Mouse (Mus musculus) kidney, postnatal 14 days (tissue): Measurements from ENCODE around the gene Crb2.

Experiments used
- DNase-seq: peaks from one replicate; pipeline ENCODE4 v3.0.0; 2022; ENCODE audit warnings: mixed read lengths

Gene Crb2

DNA sequence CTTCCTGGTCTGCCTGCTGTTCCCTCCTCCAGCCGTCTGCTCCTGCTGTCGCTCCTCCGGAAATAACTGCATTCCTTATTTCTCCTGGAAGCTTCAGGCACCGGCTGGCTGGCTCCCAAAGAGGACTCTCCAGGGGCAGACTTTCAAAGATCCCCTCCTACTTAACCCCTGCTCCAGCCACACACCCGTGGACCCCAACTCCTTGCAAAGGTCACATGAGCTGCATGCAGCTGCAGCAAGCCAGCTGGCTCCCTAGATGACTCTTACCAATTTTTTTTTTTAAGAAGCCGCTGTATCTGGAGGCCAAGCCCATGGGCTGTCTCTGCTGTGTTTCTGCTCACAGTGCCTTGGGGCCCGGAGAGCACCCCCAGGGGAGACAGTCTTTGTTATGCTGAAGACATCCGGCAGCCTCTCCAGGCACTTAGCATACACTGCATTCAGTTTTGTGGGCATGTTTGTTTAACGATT lies 8.9 kb upstream of the Crb2 start:
- DNase-seq, result peak; percentile 68

DNA sequence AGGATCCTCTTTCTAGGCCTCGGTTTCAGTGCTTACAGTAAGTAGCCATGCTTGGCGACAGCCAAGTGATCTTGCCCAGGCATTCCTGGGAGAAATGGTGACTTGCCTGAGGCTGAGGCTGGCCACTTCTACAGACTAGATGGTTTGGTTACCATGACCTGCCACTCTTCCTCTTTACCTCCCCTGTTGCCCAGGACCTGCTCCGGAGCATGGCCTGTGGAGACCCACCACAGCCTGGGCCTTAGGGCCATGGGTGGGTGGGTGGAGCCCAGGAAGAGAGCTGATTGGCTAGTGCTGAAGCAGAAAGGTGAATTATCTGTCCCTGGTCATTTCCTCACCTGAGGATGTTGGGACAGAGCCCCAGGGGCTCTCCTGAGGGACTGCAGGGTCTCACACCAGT lies 8.3 kb upstream of the Crb2 start:
- DNase-seq, result no peak

DNA sequence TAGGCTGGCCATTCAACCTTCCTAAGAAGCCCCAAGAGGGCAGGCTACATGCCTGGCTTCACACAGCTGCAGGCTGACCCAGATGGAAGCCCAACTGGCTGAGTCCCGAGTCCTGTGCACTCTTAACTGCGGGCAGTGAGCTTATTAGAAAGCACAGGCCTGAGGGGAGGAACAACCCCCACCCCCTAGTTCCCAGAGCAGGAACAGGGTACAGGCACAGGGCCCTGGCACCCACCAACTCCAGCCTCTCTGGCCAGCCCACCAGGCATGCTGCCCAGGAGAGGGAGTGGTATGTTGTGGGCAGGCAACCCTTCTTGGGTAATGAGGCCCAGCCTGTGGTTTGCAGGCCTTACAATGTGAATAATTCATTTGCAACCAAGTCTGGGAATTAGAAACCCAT lies 7.1 kb upstream of the Crb2 start:
- peak; percentile 41 for DNase-seq

- DNase-seq, result no peak
Measured at GRCm38 (mm10) chr2:37769793-37770192, 6.3 kb upstream of the Crb2 start.

GRCm38 (mm10) chr2:37771618-37772285 lies 4.3 kb upstream of the Crb2 start:
- DNase-seq, result peak; percentile 90

GRCm38 (mm10) chr2:37774571-37774970 lies 1.5 kb upstream of the Crb2 start:
- peak; percentile 61 for DNase-seq

DNA sequence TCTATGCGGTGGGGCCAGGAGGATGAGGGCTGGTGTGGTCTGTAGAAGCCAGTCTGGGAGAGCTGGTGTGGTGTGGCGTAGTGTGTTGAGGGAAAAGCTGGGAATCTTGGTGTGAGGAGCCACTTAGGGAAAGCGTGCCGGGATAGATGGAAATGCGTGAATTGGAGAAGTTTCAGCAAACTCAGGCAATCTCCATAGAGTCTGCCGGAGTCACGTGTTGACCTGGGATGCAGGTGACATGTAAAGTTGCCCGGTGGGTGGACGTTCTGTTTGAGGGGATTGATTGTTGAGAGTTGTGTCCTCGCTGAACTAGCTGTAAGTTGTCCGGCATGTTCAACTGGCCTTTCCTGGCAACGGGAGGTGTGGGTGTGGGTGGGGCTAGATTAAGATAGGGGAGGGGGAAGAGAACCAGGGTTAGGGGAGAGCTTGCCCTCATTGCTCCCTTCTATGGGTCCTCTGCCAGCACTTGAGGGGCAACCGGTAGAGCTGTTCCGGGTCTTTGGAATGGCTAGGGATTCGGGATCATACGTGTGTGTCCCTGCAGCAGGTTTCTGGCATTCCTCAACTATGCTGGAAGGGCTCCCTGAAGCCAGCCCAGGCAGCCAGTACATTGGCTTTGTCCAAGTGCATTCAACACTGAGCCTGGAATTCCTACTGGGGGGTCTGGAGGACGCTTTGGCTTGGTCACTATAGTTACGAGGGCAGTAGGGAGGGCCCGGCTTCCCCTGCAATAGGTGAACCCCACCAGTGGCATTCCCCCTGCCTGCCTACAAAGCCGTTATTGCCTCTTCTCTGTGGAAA lies 762 bp downstream of the Crb2 start:
- DNase-seq, result no peak

GRCm38 (mm10) chr2:37777958-37778720 lies 2.1 kb downstream of the Crb2 start:
- no peak for DNase-seq

GRCm38 (mm10) chr2:37780270-37780929 lies 4.4 kb downstream of the Crb2 start:
- DNase-seq, result peak; percentile 73

- no peak for DNase-seq
Measured at GRCm38 (mm10) chr2:37781421-37781820, 5.4 kb downstream of the Crb2 start.

- DNase-seq, result no peak
Measured at GRCm38 (mm10) chr2:37782002-37782401, 6.0 kb downstream of the Crb2 start.

DNA sequence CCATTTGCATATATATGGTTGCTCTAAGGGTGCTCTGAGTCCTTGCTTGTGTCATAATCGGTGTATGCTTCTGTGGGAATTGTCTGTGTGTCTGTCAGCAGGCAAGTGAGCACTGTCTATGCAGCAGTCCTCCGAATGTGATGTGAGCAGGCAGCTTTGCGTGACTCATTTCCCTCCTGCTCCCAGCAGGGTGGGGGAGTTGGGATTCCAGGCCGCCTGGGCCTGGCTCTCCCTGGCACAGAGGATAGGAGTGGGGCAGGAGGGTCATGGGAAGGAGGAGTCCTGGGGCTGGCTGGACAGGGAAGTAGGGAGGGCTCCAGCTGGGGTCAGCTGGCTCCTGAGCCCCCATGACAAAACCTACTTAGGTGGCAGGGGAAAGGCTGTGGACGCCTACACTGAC lies 8.4 kb downstream of the Crb2 start:
- DNase-seq, result no peak

GRCm38 (mm10) chr2:37786461-37786860 lies 10.4 kb downstream of the Crb2 start:
- DNase-seq, result peak; percentile 36

DNA sequence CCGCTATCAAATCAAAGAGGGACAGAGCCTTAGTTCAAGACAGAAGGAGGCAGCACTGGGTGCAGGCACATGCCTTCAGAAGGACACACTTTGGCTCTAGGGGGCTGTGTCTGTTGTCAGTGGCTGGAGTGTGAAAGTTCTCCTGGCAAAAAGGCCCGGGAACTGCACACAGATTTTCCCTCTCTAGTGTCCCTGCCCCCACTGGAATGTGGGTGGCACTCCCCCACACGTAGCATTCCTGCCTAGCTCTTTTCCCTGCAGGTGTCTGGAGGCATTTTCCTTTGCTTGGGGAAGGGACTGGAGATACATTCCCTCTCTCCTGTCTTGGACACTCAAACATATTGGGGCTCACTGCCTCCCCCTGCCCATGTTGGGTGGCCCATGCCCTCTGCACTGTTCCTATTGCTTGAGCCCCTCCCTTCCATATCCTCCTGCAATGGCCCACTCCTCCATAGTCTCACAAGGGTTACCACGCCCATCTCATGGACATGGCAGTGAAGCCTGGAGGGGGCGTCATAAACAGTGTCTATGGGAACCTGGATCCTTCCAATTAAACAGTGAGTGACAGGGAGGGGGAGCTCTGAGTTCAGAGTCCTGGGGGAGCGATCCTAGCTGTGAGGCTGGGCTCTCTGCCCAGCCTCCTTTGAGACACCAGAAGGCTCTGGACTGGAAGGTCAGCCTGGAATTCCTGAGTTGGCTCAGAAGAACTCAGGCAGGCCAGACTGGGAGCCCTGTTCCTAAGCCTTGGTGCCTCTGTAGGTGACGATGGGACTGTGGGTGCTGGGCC lies 12.3 kb downstream of the Crb2 start:
- DNase-seq, result peak; percentile 63

- DNase-seq, result no peak
Measured at GRCm38 (mm10) chr2:37789029-37789428, 13.0 kb downstream of the Crb2 start.

DNA sequence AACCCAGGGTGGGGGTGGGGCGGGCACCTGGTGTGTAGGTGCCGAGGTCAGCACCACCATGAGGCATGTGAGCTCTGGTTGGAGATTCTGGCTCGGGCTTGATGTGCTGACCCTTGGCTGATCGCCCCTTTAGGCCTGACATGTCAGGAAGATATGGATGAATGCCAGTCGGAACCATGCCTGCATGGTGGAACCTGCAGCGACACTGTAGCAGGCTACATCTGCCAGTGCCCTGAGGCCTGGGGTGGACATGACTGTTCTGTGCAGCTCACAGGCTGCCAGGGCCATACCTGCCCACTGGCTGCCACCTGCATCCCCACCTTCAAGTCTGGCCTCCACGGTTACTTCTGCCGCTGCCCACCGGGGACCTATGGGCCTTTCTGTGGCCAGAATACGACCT lies 13.9 kb downstream of the Crb2 start:
- DNase-seq, result no peak

DNA sequence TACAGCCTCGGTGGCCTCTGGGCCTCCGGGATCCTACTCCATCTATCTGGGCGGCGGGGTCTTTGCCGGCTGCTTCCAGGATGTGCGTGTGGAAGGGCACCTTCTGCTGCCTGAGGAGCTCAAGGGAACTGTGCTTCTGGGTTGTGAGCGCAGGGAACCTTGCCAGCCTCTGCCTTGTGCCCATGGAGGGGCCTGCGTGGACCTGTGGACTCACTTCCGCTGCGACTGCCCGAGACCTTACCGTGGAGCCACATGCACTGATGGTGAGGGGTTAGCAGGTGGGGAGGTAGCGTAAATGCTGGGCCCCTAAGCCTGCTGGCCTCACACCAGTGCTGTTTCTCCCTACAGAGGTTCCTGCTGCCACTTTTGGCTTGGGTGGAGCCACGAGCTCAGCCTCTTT lies 14.7 kb downstream of the Crb2 start:
- DNase-seq, result no peak

GRCm38 (mm10) chr2:37791340-37791739 lies 15.3 kb downstream of the Crb2 start:
- DNase-seq, result no peak

- DNase-seq, result no peak
Measured at GRCm38 (mm10) chr2:37796021-37796420, 20.0 kb downstream of the Crb2 start.

DNA sequence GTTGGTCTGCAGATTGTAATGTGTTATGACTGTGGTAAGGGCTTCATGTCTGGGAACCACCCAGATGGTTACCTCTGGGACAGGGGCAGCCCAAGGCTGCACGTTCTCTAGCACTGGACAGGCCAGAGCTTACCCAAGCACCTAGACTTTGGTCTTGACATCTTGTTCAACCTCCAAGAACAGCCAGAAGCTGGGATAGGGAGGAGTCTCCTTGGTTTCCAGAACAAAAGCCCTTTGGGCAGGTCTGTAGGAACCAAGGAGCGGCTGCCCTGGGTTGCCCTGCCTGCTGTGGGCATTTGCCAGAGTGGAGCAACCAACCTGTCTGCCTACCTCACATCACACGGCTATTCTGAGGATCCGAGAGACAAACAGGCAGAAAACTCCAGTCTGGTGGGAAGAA lies 21.0 kb downstream of the Crb2 start:
- DNase-seq, result no peak

DNA sequence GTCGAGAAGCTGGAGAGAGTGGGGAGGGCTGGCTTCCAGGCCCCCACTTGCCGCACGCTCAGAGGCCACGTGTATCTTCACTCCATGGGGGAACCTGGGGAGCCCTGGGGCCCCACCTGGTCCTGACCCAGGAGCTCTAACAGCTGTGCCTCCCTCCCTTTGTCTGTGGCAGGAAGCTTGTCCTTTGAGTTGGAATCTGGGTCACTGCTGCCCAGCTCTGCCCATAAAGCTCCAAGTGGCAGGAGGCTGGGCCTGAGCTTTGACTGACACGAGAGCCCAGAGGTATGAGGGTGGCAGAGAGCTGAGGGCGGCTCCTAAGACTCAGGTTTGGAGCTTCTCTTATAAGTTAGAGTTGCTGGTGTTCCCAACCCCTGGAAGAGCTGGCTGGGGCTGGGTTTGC lies 23.1 kb downstream of the Crb2 start:
- no peak for DNase-seq

DNA sequence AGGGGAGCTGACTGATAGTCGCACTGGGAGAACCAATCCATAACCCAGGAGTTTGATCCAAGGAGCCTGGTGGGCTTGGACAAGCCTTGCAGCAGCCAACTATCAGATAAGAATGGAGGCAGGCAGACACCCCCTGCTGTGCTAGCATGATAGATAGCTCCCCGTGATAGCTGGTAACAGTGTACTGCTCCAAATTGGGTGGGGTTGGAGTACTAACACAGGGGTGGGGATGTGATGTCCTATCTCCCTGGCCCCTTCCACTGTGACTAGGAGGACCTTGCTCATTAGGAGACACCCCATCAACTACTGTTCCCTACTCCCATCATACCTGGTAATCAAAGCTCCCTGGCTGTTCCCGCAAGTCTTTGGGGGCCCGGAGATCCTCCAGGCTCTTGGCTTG lies 25.6 kb downstream of the Crb2 start:
- no peak for DNase-seq
